Mouse (Mus musculus): ENCODE data around the gene Dstyk.

DNA sequence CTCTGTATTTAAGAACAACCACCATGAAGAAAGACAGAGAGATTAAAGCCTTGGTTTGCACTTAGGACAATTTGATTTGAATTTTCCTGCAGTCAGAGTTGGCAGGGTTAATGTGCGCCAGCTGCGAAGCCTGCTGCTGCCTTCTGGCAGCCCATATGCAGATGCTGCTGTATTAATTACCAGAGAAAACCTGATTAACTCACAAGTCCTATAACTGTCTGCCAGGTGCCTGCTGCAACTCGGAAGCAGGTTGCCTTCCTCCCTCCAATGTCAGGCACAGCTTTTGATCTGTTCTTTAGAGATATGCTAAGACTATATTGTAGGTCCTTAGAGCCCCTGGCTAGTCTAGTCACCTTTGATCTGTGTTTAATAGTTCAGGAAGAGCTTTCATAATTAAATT, 13.5 kb downstream of the Dstyk start:
- TF ChIP-seq CTCF (IDR thresholded peaks at IDR 0.05; ENCODE audit: low read depth) (no peak), EP300 (IDR thresholded peaks at IDR 0.05; ENCODE audit: low read depth) (no peak)

Measured in heart, postnatal 0 days (tissue).